10 mouse cellular contexts compared by ENCODE assay signal in the genomic region with DNA sequence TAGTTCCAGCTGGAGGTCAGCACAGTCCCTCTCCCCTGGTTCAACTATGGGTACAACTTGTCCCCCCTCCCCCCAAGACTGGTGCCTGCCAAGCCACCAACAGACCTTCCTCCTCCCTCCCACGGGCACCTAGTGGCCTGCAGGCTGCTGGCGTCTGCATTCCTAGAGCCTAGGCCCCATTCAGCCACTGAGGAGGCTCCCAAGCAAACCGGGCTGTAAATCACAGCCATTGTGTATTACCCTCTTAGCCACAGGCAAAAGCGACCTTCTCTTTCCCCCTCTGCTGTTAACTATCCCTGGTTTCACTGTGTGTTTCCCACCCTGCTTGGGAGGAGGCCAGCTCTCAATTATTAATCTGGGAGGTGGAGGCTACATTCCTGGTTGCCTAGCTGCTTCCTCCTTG. TPM values are rescaled to one million over a fixed set of nuclear protein-coding genes. Genes with fewer than 3 reads are reported as not detected.
DNase-seq lines count a peak whose midpoint lies in the region; ATAC-seq lines count a peak whose summit lies in the region.
"Had no signal": no experiment of that assay in that cellular context is flagged by ENCODE, and none has a peak within 500 bp of the region (broad histone marks: within the 10 kb centered on the region; RNA-seq: fewer than 3 reads in every experiment).

No protein-coding gene starts in this region.

- intact Hi-C loops in heart, postnatal 25 days (cut with DNase I), result no loop called here
- intact Hi-C loops in left cerebral cortex, postnatal 10 days (cut with DNase I), result no loop called here

- ATAC-seq in CD4-positive, CD25-positive, alpha-beta regulatory T cell, adult 4 months, result no peak
- ATAC-seq in megakaryocyte, adult 5-6 weeks (ENCODE audit: poor library complexity, severe bottlenecking), result no peak

- peak; percentile 85 for DNase-seq in heart, adult 11 months
- no peak for DNase-seq in heart, postnatal 25 days (ENCODE audit: low spot score)
- DNase-seq in retina, postnatal 1 day, result peak; percentile 54
- DNase-seq in retina, embryonic 14.5 days (ENCODE audit: low spot score), result no peak
- peak; percentile 75 to 89 for DNase-seq in kidney, postnatal 25 days
- no peak for DNase-seq in left cerebral cortex, postnatal 10 days (ENCODE audit: extremely low spot score in 1 of 2, low spot score in 2 of 2)
- DNase-seq: cerebellum, adult 8-10 months; thymus, adult 18-20 months had no signal

RNA-seq across cellular contexts. Expression of gene Smad6, which starts 56.3 kb away (rescaled TPM):
- total RNA-seq in heart, postnatal 25 days (2021), result 10 to 100 TPM in 1 of 2 experiments, 1 to 10 TPM in 1; 9.8 to 13.6 TPM
- under 1 TPM in 1 of 2 experiments, not detected in 1; 0.11 TPM for polyA plus RNA-seq in CD4-positive, CD25-positive, alpha-beta regulatory T cell, adult 4 months (2017; shearing (Covaris generic))
- 0.52 and 0.96 TPM in 2 replicates for total RNA-seq in megakaryocyte, adult 5-6 weeks (2015)
- total RNA-seq in megakaryocyte, adult 5-6 weeks (2017), result 1.3 and 1.7 TPM in 2 replicates
- 1 to 10 TPM; 1.6 to 2.0 TPM for total RNA-seq in left cerebral cortex, postnatal 10 days (2021)

Comparison
In these comparisons a context has a peak if more than half of its experiments do, and no peak if none do; other contexts are left out.
1. DNase-seq: peak in heart, adult 11 months (single experiment), retina, postnatal 1 day (single experiment) and kidney, postnatal 25 days (2 of 2); none in heart, postnatal 25 days (single experiment), retina, embryonic 14.5 days (single experiment) and left cerebral cortex, postnatal 10 days (0 of 2).